Mouse (Mus musculus): Measurements from ENCODE around the gene Amh.

- no peak for TF ChIP-seq CTCF (IDR thresholded peaks at IDR 0.05)
- no peak for TF ChIP-seq EP300 (IDR thresholded peaks at IDR 0.05)
These were observed 1.5 kb downstream of the Amh start for GRCm38 (mm10) chr10:80806341-80807056.

Data from lung, postnatal 0 days (tissue).